Mouse (Mus musculus) liver, embryonic 13.5 days (tissue): ENCODE measurements around the gene Ddx43. TPM values are rescaled to one million over a fixed set of nuclear protein-coding genes. Genes with fewer than 3 reads are reported as not detected.

Experiments
- ATAC-seq: fragments of 200-750 bp; cut with Nextera tagmentation; 2 replicates; pipeline ENCODE4 v1.8.0; 2017; ENCODE audit warnings: low read depth, mild to moderate bottlenecking, moderate number of reproducible peaks, moderate library complexity
- DNase-seq: peaks from one replicate; pipeline ENCODE4 v3.0.0; 2022
- H3K27ac ChIP-seq: fragments of 300-500 bp; sonication (generic); 2 replicates; pipeline ENCODE4 v1.5.1; 2015; ENCODE audit warnings: moderate library complexity, mild to moderate bottlenecking, inconsistent platforms
- H3K27me3 ChIP-seq: fragments of 300-500 bp; sonication (generic); 2 replicates; pipeline ENCODE4 v1.6.1; 2015; ENCODE audit warnings: mild to moderate bottlenecking, inconsistent platforms
- H3K36me3 ChIP-seq: fragments of 300-500 bp; sonication (generic); 2 replicates; pipeline ENCODE4 v1.6.1; 2015; ENCODE audit warnings: mild to moderate bottlenecking, inconsistent platforms
- H3K4me1 ChIP-seq: fragments of 300-500 bp; sonication (generic); replicated peaks from 2 replicates; pipeline ENCODE4 v1.6.1; 2015; ENCODE audit warnings: inconsistent platforms
- H3K4me2 ChIP-seq: fragments of 300-500 bp; sonication (generic); 2 replicates; pipeline ENCODE4 v1.6.1; 2015; ENCODE audit warnings: inconsistent platforms, mild to moderate bottlenecking, moderate library complexity
- H3K4me3 ChIP-seq: fragments of 300-500 bp; sonication (generic); replicated peaks from 2 replicates; pipeline ENCODE4 v1.5.1; 2015; ENCODE audit warnings: mild to moderate bottlenecking, inconsistent platforms
- H3K9ac ChIP-seq: fragments of 300-500 bp; sonication (generic); 2 replicates; pipeline ENCODE4 v1.6.1; 2015; ENCODE audit warnings: mild to moderate bottlenecking, inconsistent platforms
- H3K9me3 ChIP-seq: fragments of 300-500 bp; sonication (generic); replicated peaks from 2 replicates; pipeline ENCODE4 v1.6.1; 2016; ENCODE audit warnings: inconsistent platforms
- WGBS: fragments of 180-500 bp; shearing (Covaris S2); methylation state at CpG from one replicate; pipeline ENCODE4 v1.1.7; 2015; ENCODE audit not compliant: insufficient replicate concordance; 5-methylcytosine and 5-hydroxymethylcytosine counted together
- polyA plus RNA-seq: library from polyadenylated mRNA; unstranded; fragments of >200 nt; fragmentation: Nextera tagmentation; extraction: Ambion mirVana; gene quantifications from 2 replicates; pipeline ENCODE4 v1.2.1, GENCODE M21; 2015

The Ddx43 gene
- polyA plus RNA-seq, 1 experiment from 2014 or later = not detected

GRCm38 (mm10) chr9:78447973-78448873 lies 52.6 kb downstream of the Ddx43 start, which contains the start of the genes Mto1 and Gm17324:
TSS of gene Mto1 (plus strand) at chr9:78448208.
TSS of gene Gm17324 (minus strand) at chr9:78448786.
- Histone ChIP-seq H3K27me3 (peaks cover 37% of the 10 kb centered on the region), H3K27ac (peak within 1 kb of the TSS; percentile 89), H3K36me3 (peaks cover 34% of the 10 kb centered on the region), H3K4me2 (peak within 1 kb of the TSS; percentile 83), H3K4me3 (peak within 1 kb of the TSS; percentile 95), H3K4me1 (peaks cover 30% of the 10 kb centered on the region), H3K9ac (peak within 1 kb of the TSS; percentile 95), H3K9me3 (no peaks in the 10 kb centered on the region)
- ATAC-seq = peak; percentile 88
- WGBS = under 1% methylated on average over 96 of the region's 96 CpGs
- peak; percentile 75 for DNase-seq

DNA sequence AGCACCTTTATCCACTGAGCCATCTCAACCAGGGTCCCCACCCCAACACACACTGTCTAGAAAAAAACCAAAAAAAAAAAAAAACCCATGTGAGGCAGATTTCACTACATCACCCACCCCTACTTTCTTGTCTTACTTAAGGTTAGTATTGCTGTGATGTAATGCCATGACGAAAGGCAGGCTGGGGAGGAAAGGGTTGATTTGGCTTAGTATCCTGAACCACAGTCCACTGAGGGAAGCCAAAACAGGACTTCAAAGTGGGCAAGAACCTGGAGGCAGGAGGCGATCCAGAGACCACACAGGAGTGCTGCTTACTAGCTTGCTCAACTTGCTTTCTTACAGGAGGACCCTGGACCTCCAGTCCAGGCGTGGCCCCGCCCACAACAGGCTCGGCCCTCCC lies 54.8 kb downstream of the Ddx43 start:
- H3K36me3 ChIP-seq = peaks cover 53% of the 10 kb centered on the region
- peaks cover 40% of the 10 kb centered on the region for H3K4me1 ChIP-seq
- H3K27me3 ChIP-seq = peaks cover 16% of the 10 kb centered on the region
- ATAC-seq (no peak), DNase-seq (no peak)
- 67% methylated on average over 5 of the region's 5 CpGs for WGBS
- H3K4me3 ChIP-seq = no peak overlapping the region
- H3K27ac ChIP-seq = no peak overlapping the region
- H3K9me3 ChIP-seq = no peaks in the 10 kb centered on the region
- H3K4me2 ChIP-seq = 0 out of 2 replicates have a peak overlapping the region, but pooled peaks have one; percentile 3
- H3K9ac ChIP-seq = no peak overlapping the region

- Histone ChIP-seq H3K27me3 (peaks cover 7% of the 10 kb centered on the region; the same call in 1 of the 2 replicates), H3K4me2 (no peak overlapping the region), H3K27ac (no peak overlapping the region), H3K9ac (no peak overlapping the region), H3K9me3 (no peaks in the 10 kb centered on the region), H3K4me3 (no peak overlapping the region), H3K4me1 (peaks cover 40% of the 10 kb centered on the region), H3K36me3 (peaks cover 61% of the 10 kb centered on the region)
- DNase-seq (no peak), ATAC-seq (no peak)
- 35% methylated on average over 4 of the region's 4 CpGs for WGBS
Measured at GRCm38 (mm10) chr9:78451382-78451781, 55.8 kb downstream of the Ddx43 start.

- no peak overlapping the region for H3K9ac ChIP-seq
- ATAC-seq = no peak
- H3K4me3 ChIP-seq = no peak overlapping the region
- peaks cover 90% of the 10 kb centered on the region for H3K36me3 ChIP-seq
- DNase-seq = no peak
- no peaks in the 10 kb centered on the region for H3K9me3 ChIP-seq
- 87% methylated on average over 8 of the region's 8 CpGs for WGBS
- no peak overlapping the region for H3K27ac ChIP-seq
- H3K27me3 ChIP-seq = no peaks in the 10 kb centered on the region
- peaks cover 10% of the 10 kb centered on the region for H3K4me1 ChIP-seq
- no peak overlapping the region for H3K4me2 ChIP-seq
Measured at GRCm38 (mm10) chr9:78457026-78457425, 61.4 kb downstream of the Ddx43 start.

DNA sequence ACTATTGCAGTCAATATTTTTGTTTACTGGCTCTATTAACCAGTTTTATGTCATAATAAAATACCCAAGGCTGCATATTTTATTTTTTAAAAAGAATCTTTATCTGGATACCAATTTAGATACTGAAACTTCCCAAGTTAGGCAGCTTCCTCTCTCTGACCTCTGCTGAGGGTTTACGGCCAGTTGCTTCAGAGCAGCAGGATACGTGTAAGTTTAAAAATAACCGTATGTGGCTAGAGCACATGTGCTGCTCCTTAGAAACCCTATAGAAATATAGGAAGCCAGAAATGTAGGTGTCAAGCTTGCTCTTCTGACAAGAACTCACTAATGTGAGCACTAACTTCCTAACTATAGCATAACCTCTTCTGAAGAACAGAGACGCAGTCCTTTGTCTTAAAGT lies 67.8 kb downstream of the Ddx43 start:
- no peak overlapping the region for H3K27ac ChIP-seq
- no peak overlapping the region for H3K4me3 ChIP-seq
- H3K9me3 ChIP-seq = no peaks in the 10 kb centered on the region
- no peaks in the 10 kb centered on the region for H3K27me3 ChIP-seq
- no peak overlapping the region for H3K9ac ChIP-seq
- H3K36me3 ChIP-seq = peaks cover 95% of the 10 kb centered on the region
- H3K4me2 ChIP-seq = no peak overlapping the region
- no peaks in the 10 kb centered on the region for H3K4me1 ChIP-seq
- 77% methylated on average over 4 of the region's 4 CpGs for WGBS
- ATAC-seq = no peak
- no peak for DNase-seq

GRCm38 (mm10) chr9:78465725-78466124 lies 70.1 kb downstream of the Ddx43 start:
- Histone ChIP-seq H3K4me2 (no peak overlapping the region), H3K9ac (no peak overlapping the region), H3K27me3 (no peaks in the 10 kb centered on the region), H3K27ac (no peak overlapping the region), H3K36me3 (peaks cover 95% of the 10 kb centered on the region), H3K4me1 (no peaks in the 10 kb centered on the region), H3K9me3 (no peaks in the 10 kb centered on the region), H3K4me3 (no peak overlapping the region)
- WGBS = 89% methylated on average over 3 of the region's 3 CpGs
- ATAC-seq (no peak), DNase-seq (no peak)

Other genes with a start within 250 kb of the Ddx43 start
- gene Gsta4, start 213.0 kb upstream of the Ddx43 start, polyA plus RNA-seq = 23.3 and 27.8 TPM in 2 replicates
- 0.17 TPM in 1 of 2 replicates, not detected in the other for gene Gsta1, start 165.1 kb upstream of the Ddx43 start, polyA plus RNA-seq
- not detected in 2 replicates for gene Gm3776, start 138.6 kb upstream of the Ddx43 start, polyA plus RNA-seq
- not detected in 2 replicates for gene Gm10639, start 105.9 kb upstream of the Ddx43 start, polyA plus RNA-seq
- gene Omt2a, start 81.0 kb upstream of the Ddx43 start, polyA plus RNA-seq = not detected in 2 replicates
- not detected in 2 replicates for gene Omt2b, start 68.2 kb upstream of the Ddx43 start, polyA plus RNA-seq
- gene Gsta2, start 40.0 kb upstream of the Ddx43 start, polyA plus RNA-seq = 0.23 TPM in 1 of 2 replicates, not detected in the other
- not detected in 2 replicates for gene Dppa5a, start 27.6 kb upstream of the Ddx43 start, polyA plus RNA-seq
- gene Ooep, start 17.1 kb upstream of the Ddx43 start, polyA plus RNA-seq = 0.08 and 0.12 TPM in 2 replicates
- gene Cgas, start 47.5 kb downstream of the Ddx43 start, polyA plus RNA-seq = 1.0 TPM in 2 replicates
- 23.4 and 25.9 TPM in 2 replicates for gene Mto1, start 52.4 kb downstream of the Ddx43 start, polyA plus RNA-seq
- gene Gm17324, start 53.0 kb downstream of the Ddx43 start, polyA plus RNA-seq = 0.33 and 0.64 TPM in 2 replicates
- gene Eef1a1, start 93.4 kb downstream of the Ddx43 start, polyA plus RNA-seq = 2,607 and 2,711 TPM in 2 replicates
- gene Slc17a5, start 192.3 kb downstream of the Ddx43 start, polyA plus RNA-seq = 4.5 and 5.6 TPM in 2 replicates
- gene Cd109, start 219.8 kb downstream of the Ddx43 start, polyA plus RNA-seq = 0.16 and 0.27 TPM in 2 replicates